Mouse (Mus musculus) CH12.LX (cell line): ENCODE measurements at regions not wholly inside any gene's neighbourhood (a gene's known extent, or its start where the extent isn't known, plus 50 kb on each side); places are given as distances from the start of the nearest gene placed in this dataset.

Experiments
- DNase-seq: peaks from one replicate; pipeline ENCODE4 v3.0.0-alpha.2; 2013; ENCODE audit errors: extremely low read depth
- H3K27ac ChIP-seq: 2 replicates; pipeline ENCODE4 v1.5.1; 2012; ENCODE audit warnings: low read depth, mild to moderate bottlenecking, control low read depth, moderate library complexity; ENCODE audit not compliant: insufficient read depth
- H3K27me3 ChIP-seq: replicated peaks from 2 replicates; pipeline ENCODE3; 2012; ENCODE audit warnings: inconsistent platforms
- H3K36me3 ChIP-seq, 2 experiments: replicated peaks in 1 of 2; 2 replicates each; pipeline versions ENCODE3 to v1.6.1; 2012; ENCODE audit warnings: inconsistent platforms in 1 of 2, low read length in 1 of 2, mild to moderate bottlenecking in 1 of 2, mixed read lengths in 1 of 2, moderate library complexity in 1 of 2; ENCODE audit not compliant: control insufficient read depth in 1 of 2, insufficient read depth in 1 of 2
- H3K4me1 ChIP-seq, 2 experiments: 2 replicates each; pipeline ENCODE4 v1.6.1; 2012; ENCODE audit warnings: inconsistent platforms in 1 of 2, moderate library complexity in 1 of 2; ENCODE audit not compliant: insufficient read depth in 2 of 2, control insufficient read depth in 1 of 2
- H3K4me2 ChIP-seq: 2 replicates; pipeline ENCODE4 v1.6.1; 2012; ENCODE audit warnings: low read depth, mild to moderate bottlenecking, control low read depth; ENCODE audit not compliant: poor library complexity, insufficient read depth, severe bottlenecking
- H3K4me3 ChIP-seq, 3 experiments: fragments of 150-350 bp in 1 of 3; sonication (generic) in 1 of 3; replicated peaks in 1 of 3; 2 replicates each; pipeline versions ENCODE3 to v1.5.1; 2011 to 2012; ENCODE audit warnings: low read depth in 2 of 3, low read length in 2 of 3, mild to moderate bottlenecking in 2 of 3, moderate library complexity in 2 of 3, control low read depth in 1 of 3, improper control_type of control experiment in 1 of 3, inconsistent platforms in 1 of 3, mixed read lengths in 1 of 3; ENCODE audit not compliant: poor library complexity in 1 of 3
- H3K79me2 ChIP-seq: replicated peaks from 2 replicates; pipeline ENCODE4 v1.6.1; 2012; ENCODE audit warnings: mild to moderate bottlenecking, moderate library complexity; ENCODE audit not compliant: control insufficient read depth, poor library complexity, insufficient read depth, severe bottlenecking; ENCODE audit errors: extremely low read depth
- H3K9ac ChIP-seq: 2 replicates; pipeline ENCODE4 v1.6.1; 2012; ENCODE audit warnings: low read depth, mild to moderate bottlenecking, control low read depth, moderate library complexity; ENCODE audit not compliant: insufficient read depth
- H3K9me3 ChIP-seq: replicated peaks from 2 replicates; pipeline ENCODE3; 2012; ENCODE audit warnings: low read length, inconsistent platforms, mixed read lengths
- CHD2 ChIP-seq: IDR thresholded peaks from 2 replicates; pipeline ENCODE4 v1.6.1; 2011; ENCODE audit warnings: low read length, improper control_type of control experiment
- CTCF ChIP-seq, 2 experiments: IDR thresholded peaks in 1 of 2; conservative IDR thresholded peaks in 1 of 2; 2 replicates each; pipeline ENCODE4 v1.5.1; 2011 to 2012; ENCODE audit warnings: low read depth in 2 of 2, low read length in 2 of 2, improper control_type of control experiment in 1 of 2, inconsistent platforms in 1 of 2, mild to moderate bottlenecking in 1 of 2, moderate library complexity in 1 of 2
- E2F4 ChIP-seq: IDR thresholded peaks from 2 replicates; pipeline ENCODE4 v1.6.1; 2011; ENCODE audit warnings: low read depth, low read length, improper control_type of control experiment; ENCODE audit not compliant: insufficient replicate concordance
- ELF1 ChIP-seq: IDR thresholded peaks from 2 replicates; pipeline ENCODE4 v1.6.1; 2014; ENCODE audit warnings: low read depth, mild to moderate bottlenecking, inconsistent platforms, low read length, improper control_type of control experiment
- EP300 ChIP-seq: IDR thresholded peaks from 2 replicates; pipeline ENCODE4 v1.6.1; 2011; ENCODE audit warnings: low read length, improper control_type of control experiment
- ETS1 ChIP-seq: conservative IDR thresholded peaks from 2 replicates; pipeline ENCODE4 v1.6.1; 2012; ENCODE audit warnings: low read depth, mild to moderate bottlenecking, inconsistent platforms, low read length, improper control_type of control experiment, moderate library complexity
- GABPA ChIP-seq: IDR thresholded peaks from 2 replicates; pipeline ENCODE4 v1.6.1; 2012; ENCODE audit warnings: low read depth, low read length, improper control_type of control experiment, inconsistent platforms; ENCODE audit not compliant: insufficient replicate concordance
- HCFC1 ChIP-seq: IDR thresholded peaks from 2 replicates; pipeline ENCODE4 v1.6.1; 2012; ENCODE audit warnings: low read depth, mild to moderate bottlenecking, inconsistent platforms, low read length, improper control_type of control experiment
- IRF4 ChIP-seq: IDR thresholded peaks from 2 replicates; pipeline ENCODE4 v1.6.1; 2014; ENCODE audit warnings: low read depth, mild to moderate bottlenecking, inconsistent platforms, low read length, improper control_type of control experiment
- JUN ChIP-seq: IDR thresholded peaks from 2 replicates; pipeline ENCODE4 v1.6.1; 2011; ENCODE audit warnings: low read depth, mild to moderate bottlenecking, low read length, improper control_type of control experiment, moderate library complexity; ENCODE audit not compliant: insufficient read depth
- JUND ChIP-seq: conservative IDR thresholded peaks from 2 replicates; pipeline ENCODE4 v1.6.1; 2011; ENCODE audit warnings: low read depth, low read length, improper control_type of control experiment
- KAT2A ChIP-seq: IDR thresholded peaks from 2 replicates; pipeline ENCODE4 v1.6.1; 2012; ENCODE audit warnings: low read length, improper control_type of control experiment, inconsistent platforms; ENCODE audit not compliant: insufficient replicate concordance
- MAX ChIP-seq: IDR thresholded peaks from 2 replicates; pipeline ENCODE4 v1.6.1; 2011; ENCODE audit warnings: low read length, improper control_type of control experiment
- MAZ ChIP-seq: IDR thresholded peaks from 2 replicates; pipeline ENCODE4 v1.6.1; 2012; ENCODE audit warnings: low read depth, mild to moderate bottlenecking, inconsistent platforms, low read length, improper control_type of control experiment, moderate library complexity
- MEF2A ChIP-seq: IDR thresholded peaks from 2 replicates; pipeline ENCODE4 v1.6.1; 2014; ENCODE audit warnings: low read depth, mild to moderate bottlenecking, inconsistent platforms, low read length, improper control_type of control experiment, borderline replicate concordance
- MXI1 ChIP-seq: IDR thresholded peaks from 2 replicates; pipeline ENCODE4 v1.6.1; 2011; ENCODE audit warnings: mild to moderate bottlenecking, low read depth, low read length, improper control_type of control experiment
- NELFE ChIP-seq: IDR thresholded peaks from 2 replicates; pipeline ENCODE4 v1.6.1; 2011; ENCODE audit warnings: low read depth, low read length, improper control_type of control experiment
- NRF1 ChIP-seq: IDR thresholded peaks from 2 replicates; pipeline ENCODE4 v1.6.1; 2014; ENCODE audit warnings: low read depth, mild to moderate bottlenecking, inconsistent platforms, low read length, improper control_type of control experiment, moderate library complexity
- PAX5 ChIP-seq: IDR thresholded peaks from 2 replicates; pipeline ENCODE4 v1.6.1; 2012; ENCODE audit warnings: low read length, inconsistent platforms, mixed read lengths
- POLR2A ChIP-seq: IDR thresholded peaks from 2 replicates; pipeline ENCODE4 v1.6.1; 2011; ENCODE audit warnings: low read depth, mild to moderate bottlenecking, improper control_type of control experiment, low read length
- POLR2AphosphoS2 ChIP-seq: IDR thresholded peaks from 2 replicates; pipeline ENCODE4 v1.6.1; 2011; ENCODE audit warnings: low read depth, low read length, improper control_type of control experiment
- RCOR1 ChIP-seq: conservative IDR thresholded peaks from 2 replicates; pipeline ENCODE4 v1.6.1; 2012; ENCODE audit warnings: low read depth, mild to moderate bottlenecking, inconsistent platforms, low read length, improper control_type of control experiment
- SMC3 ChIP-seq: IDR thresholded peaks from 2 replicates; pipeline ENCODE4 v1.6.1; 2011; ENCODE audit warnings: low read depth, low read length, improper control_type of control experiment
- UBTF ChIP-seq: IDR thresholded peaks from 2 replicates; pipeline ENCODE4 v1.6.1; 2012; ENCODE audit warnings: low read depth, mild to moderate bottlenecking, inconsistent platforms, low read length, improper control_type of control experiment, moderate library complexity
- USF2 ChIP-seq: conservative IDR thresholded peaks from 2 replicates; pipeline ENCODE4 v1.6.1; 2011; ENCODE audit warnings: low read depth, low read length, improper control_type of control experiment
- ZC3H11A ChIP-seq: IDR thresholded peaks from 2 replicates; pipeline ENCODE4 v1.6.1; 2012; ENCODE audit warnings: low read depth, mild to moderate bottlenecking, inconsistent platforms, low read length, improper control_type of control experiment
- ZKSCAN1 ChIP-seq: IDR thresholded peaks from 2 replicates; pipeline ENCODE4 v1.6.1; 2012; ENCODE audit warnings: low read depth, inconsistent platforms, low read length, improper control_type of control experiment, borderline replicate concordance
- ZMIZ1 ChIP-seq: IDR thresholded peaks from 2 replicates; pipeline ENCODE4 v1.6.1; 2012; ENCODE audit warnings: low read depth, mild to moderate bottlenecking, inconsistent platforms, low read length, improper control_type of control experiment
- ZNF384 ChIP-seq: IDR thresholded peaks from 2 replicates; pipeline ENCODE4 v1.6.1; 2012; ENCODE audit warnings: low read depth, low read length, improper control_type of control experiment, inconsistent platforms
- dilution Hi-C: fragments of 300-500 bp; cut with MboI; formaldehyde crosslinking; loops from 2 replicates; pipeline ENCODE4 v1.14.3; 2020; ENCODE audit warnings: low sequenced_read_pairs; ENCODE audit not compliant: extremely low pct_unique_long_range_greater_than_20kb, extremely low pct_ligation_motif_present
- in situ Hi-C: fragments of 300-500 bp; cut with MboI; formaldehyde crosslinking; loops from 3 replicates; pipeline ENCODE4 v1.14.3; 2019; ENCODE audit warnings: low sequenced_read_pairs, low pct_ligation_motif_present, low pct_unique_long_range_greater_than_20kb, mixed read lengths

DNA sequence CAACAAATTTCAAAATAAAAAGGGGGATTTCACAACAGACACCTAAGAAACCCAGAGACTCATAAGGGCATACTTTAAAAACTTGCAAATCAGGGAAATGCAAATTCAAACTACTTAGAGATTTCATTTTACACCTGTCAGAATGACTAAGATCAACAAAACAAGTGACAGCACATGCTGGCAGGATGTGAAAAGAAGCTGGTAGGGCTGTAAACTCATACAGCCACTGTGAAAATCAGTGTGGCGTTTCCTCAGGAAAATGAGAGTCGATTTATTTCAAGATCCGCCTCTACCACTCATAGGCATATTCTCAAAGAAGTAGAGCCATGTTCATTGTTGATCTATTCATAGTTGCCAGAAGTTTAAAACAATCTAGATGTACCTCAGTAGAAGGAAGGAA, 133.6 kb upstream of the Veph1 start (continued):
- no peak for TF ChIP-seq UBTF
- no peak for TF ChIP-seq POLR2A
- no peak for TF ChIP-seq POLR2AphosphoS2
- TF ChIP-seq IRF4: peak; percentile 58; the same call in 1 of the 2 replicates
- no peak for TF ChIP-seq NELFE
- no peak for TF ChIP-seq MXI1
- no peak for TF ChIP-seq ZNF384
- no peak for TF ChIP-seq E2F4

- Histone ChIP-seq H3K9ac (no peak overlapping the region), H3K4me2 (no peak overlapping the region), H3K36me3 (no peaks in the 10 kb centered on the region)
- dilution Hi-C loops (no loop called here), in situ Hi-C loops (loop anchor here (25.0 kb wide), 1 partner anchor 915 kb away; no protein-coding TSS in a partner anchor)
- no peak for DNase-seq
- TF ChIP-seq JUND (no peak), GABPA (no peak), USF2 (no peak), NRF1 (no peak), ETS1 (no peak), KAT2A (no peak), CHD2 (no peak), PAX5 (no peak)
- TF ChIP-seq, all 38 proteins: peak for 0
- Histone ChIP-seq H3K4me1 (peaks cover 0 to 6% of the 10 kb centered on the region in 2 experiments; a peak in 2 of 4 replicates), H3K79me2 (no peaks in the 10 kb centered on the region), H3K27me3 (no peaks in the 10 kb centered on the region), H3K9me3 (no peaks in the 10 kb centered on the region), H3K4me3 (no peak overlapping the region), H3K27ac (no peak overlapping the region)
Measured at GRCm38 (mm10) chr3:66422445-66423037, 125.9 kb upstream of the Veph1 start.

DNA sequence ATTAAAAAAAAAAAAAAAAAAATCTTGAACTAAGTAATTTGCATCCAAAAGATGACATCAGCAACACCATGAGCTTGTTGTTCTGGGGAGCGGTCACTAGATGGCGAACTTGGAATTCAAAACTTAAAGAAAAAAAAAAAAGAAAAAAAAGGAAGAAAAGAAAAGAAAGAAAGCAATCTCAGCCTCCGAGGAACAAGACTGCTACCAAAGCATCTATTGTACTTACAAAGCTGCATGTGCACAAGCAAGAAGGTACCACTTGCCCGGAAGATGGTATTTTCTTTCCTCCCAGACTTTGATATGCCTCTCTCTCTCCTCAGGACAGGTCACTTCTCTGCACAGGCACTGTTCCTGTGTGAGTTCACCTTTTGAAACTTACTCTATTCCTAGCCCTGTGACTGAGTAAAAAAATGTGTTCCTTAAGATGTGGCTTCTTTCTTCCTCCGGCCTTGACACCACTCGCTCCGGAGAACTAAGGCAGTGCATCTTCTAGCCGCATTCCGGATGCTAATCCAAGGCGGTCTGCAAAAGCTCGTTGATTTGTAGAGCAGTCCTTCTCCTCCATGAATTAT, 114.2 kb upstream of the Veph1 start:
- no peak overlapping the region for H3K9ac ChIP-seq
- dilution Hi-C loops: no loop called here
- H3K79me2 ChIP-seq: no peaks in the 10 kb centered on the region
- no peaks in the 10 kb centered on the region for H3K27me3 ChIP-seq
- peak overlapping the region; percentile 65 for H3K4me2 ChIP-seq
- peak; percentile 68 for DNase-seq
- in situ Hi-C loops: loop anchor here (25.0 kb wide), 1 partner anchor 927 kb away; no protein-coding TSS in a partner anchor
- peaks cover 0 to 10% of the 10 kb centered on the region in 2 experiments; a peak in 2 of 4 replicates for H3K4me1 ChIP-seq
- H3K27ac ChIP-seq: no peak overlapping the region
- no peaks in the 10 kb centered on the region for H3K9me3 ChIP-seq
- peak overlapping the region in 1 of 3 experiments; percentile 11 for H3K4me3 ChIP-seq
- no peaks in the 10 kb centered on the region for H3K36me3 ChIP-seq
- TF ChIP-seq CHD2 (no peak), ELF1 (no peak), JUN (peak; percentile 62), MEF2A (no peak), ZC3H11A (peak; percentile 44), KAT2A (0 out of 2 replicates have a peak, but pooled peaks have one; percentile 15), ZKSCAN1 (no peak; the same call in 1 of the 2 replicates), MAZ (no peak), ZMIZ1 (no peak), HCFC1 (no peak), USF2 (no peak), CTCF (conservative IDR thresholded peaks at IDR 0.05 in 1 of 2, IDR thresholded peaks at IDR 0.05 in 1 of 2; ENCODE audit: low read depth in 2 of 2, low read length in 2 of 2) (peak; percentile 27 to 80; a peak in 3 of 4 replicates), GABPA (no peak), NRF1 (no peak), UBTF (no peak), SMC3 (peak; percentile 57), NELFE (no peak), ZNF384 (peak; percentile 99), EP300 (no peak), E2F4 (no peak), RCOR1 (no peak), MAX (no peak)
